Mouse (Mus musculus) olfactory bulb, adult 2 months (tissue): ENCODE data around the gene Slco3a1.

Source experiments
- CTCF ChIP-seq: fragments of 200-500 bp; IDR thresholded peaks from 2 replicates; pipeline ENCODE4 v1.5.1; 2012; ENCODE audit warnings: low read depth, mild to moderate bottlenecking, low read length, moderate library complexity; ENCODE audit not compliant: insufficient read depth
- POLR2A ChIP-seq: fragments of 200-500 bp; IDR thresholded peaks from 2 replicates; pipeline ENCODE4 v1.6.1; 2012; ENCODE audit warnings: mild to moderate bottlenecking, low read depth, low read length, moderate library complexity; ENCODE audit not compliant: insufficient read depth

DNA sequence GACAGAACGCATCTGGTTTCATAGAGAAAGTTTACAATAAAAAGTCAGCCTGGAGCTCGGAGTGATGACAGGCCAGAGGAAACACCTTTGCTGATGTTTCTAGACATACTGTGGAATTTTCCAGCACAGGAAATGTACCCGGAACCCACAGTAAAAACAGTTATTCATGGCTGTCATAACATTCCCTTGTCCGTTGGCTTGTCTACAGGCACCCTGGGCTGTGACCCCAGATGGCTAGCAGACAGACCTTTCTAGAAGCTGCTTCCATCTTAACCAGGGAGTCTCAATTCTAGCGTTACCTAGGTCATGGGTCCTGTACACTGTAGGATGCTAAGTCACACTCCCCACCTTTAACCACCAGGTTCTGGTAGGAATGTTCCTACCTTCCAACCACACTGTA, 95.3 kb downstream of the Slco3a1 start:
- TF ChIP-seq CTCF (no peak), POLR2A (no peak)
